Comparison of ENCODE assay signal across 8 mouse cellular contexts in the genomic region with DNA sequence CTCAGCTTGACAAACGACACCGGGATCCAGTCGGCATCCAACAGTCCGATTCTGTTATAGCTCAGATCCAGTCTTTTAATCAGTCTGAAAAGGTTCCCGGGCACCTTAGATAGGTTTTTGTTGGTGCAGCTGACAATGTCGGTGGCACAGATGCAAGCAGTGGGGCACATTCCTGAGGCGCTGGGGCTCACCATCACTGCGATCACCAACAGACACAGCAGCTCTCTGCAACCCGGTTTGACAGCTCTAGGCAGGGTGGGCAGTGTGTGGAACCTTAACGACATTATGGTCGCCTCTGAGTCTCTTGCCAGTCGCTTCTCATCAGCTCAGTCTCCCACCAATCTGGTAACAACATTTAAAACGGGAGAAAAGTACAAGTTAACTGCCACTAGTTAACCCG. TPM values are rescaled to one million over a fixed set of nuclear protein-coding genes. Genes with fewer than 3 reads are reported as not detected.
DNase-seq lines count a peak whose midpoint lies in the region; ATAC-seq and TF ChIP-seq lines count a peak whose summit lies in the region.

No protein-coding gene starts in this region.

- no peak for TF ChIP-seq CTCF in lung, postnatal 0 days (IDR thresholded peaks at IDR 0.05)

- no peaks in the 10 kb centered on the region for H3K9me3 ChIP-seq in lung, postnatal 0 days (ENCODE audit: low read length)
- no peaks in the 10 kb centered on the region for H3K9me3 ChIP-seq in forebrain, embryonic 15.5 days
- H3K9me3 ChIP-seq in limb, embryonic 15.5 days: no peaks in the 10 kb centered on the region

- 29% methylated on average over 14 of the region's 14 CpGs for WGBS in lung, postnatal 0 days
- 21% methylated on average over 14 of the region's 14 CpGs for WGBS in forebrain, embryonic 15.5 days
- 25% methylated on average over 14 of the region's 14 CpGs for WGBS in limb, embryonic 15.5 days

- no peak overlapping the region; the same call in 1 of the 2 replicates for H3K9ac ChIP-seq in lung, postnatal 0 days (replicated peaks; ENCODE audit: low read depth)
- H3K9ac ChIP-seq in forebrain, embryonic 15.5 days (replicated peaks): no peak overlapping the region
- H3K9ac ChIP-seq in limb, embryonic 15.5 days: no peak overlapping the region

- intact Hi-C loops in left cerebral cortex, postnatal 36 days (cut with DNase I): loop anchor here (2.0 to 5.0 kb wide), 2 partner anchors 45 to 416 kb away; no protein-coding TSS in a partner anchor

- no peaks in the 10 kb centered on the region for H3K4me1 ChIP-seq in lung, postnatal 0 days (ENCODE audit: insufficient read depth, low read depth, low read length)
- H3K4me1 ChIP-seq in forebrain, embryonic 15.5 days: peaks cover 8% of the 10 kb centered on the region
- peaks cover 18% of the 10 kb centered on the region for H3K4me1 ChIP-seq in limb, embryonic 15.5 days

- H3K27ac ChIP-seq in lung, postnatal 0 days (ENCODE audit: low read length): no peak overlapping the region
- H3K27ac ChIP-seq in forebrain, embryonic 15.5 days (replicated peaks): no peak overlapping the region
- no peak overlapping the region for H3K27ac ChIP-seq in limb, embryonic 15.5 days

- H3K27me3 ChIP-seq in lung, postnatal 0 days (replicated peaks; ENCODE audit: insufficient read depth, low read length): no peaks in the 10 kb centered on the region
- H3K27me3 ChIP-seq in forebrain, embryonic 15.5 days: peaks cover 13% of the 10 kb centered on the region
- peaks cover 14% of the 10 kb centered on the region; the same call in 1 of the 2 replicates for H3K27me3 ChIP-seq in limb, embryonic 15.5 days

- H3K4me3 ChIP-seq in lung, postnatal 0 days (ENCODE audit: low read depth, low read length): peak overlapping the region; percentile 90
- H3K4me3 ChIP-seq in forebrain, embryonic 15.5 days: peak overlapping the region; percentile 90
- peak overlapping the region; percentile 79 for H3K4me3 ChIP-seq in limb, embryonic 15.5 days

- no peak for ATAC-seq in lung, postnatal 0 days
- ATAC-seq in forebrain, embryonic 15.5 days (replicated peaks): no peak
- ATAC-seq in limb, embryonic 15.5 days (ENCODE audit: insufficient number of reproducible peaks, low FRiP score, low TSS enrichment, low read depth): no peak
- ATAC-seq in cerebellum, adult (ENCODE audit: insufficient number of reproducible peaks, low FRiP score, low TSS enrichment): no peak

- H3K4me2 ChIP-seq in lung, postnatal 0 days (replicated peaks; ENCODE audit: low read depth, low read length): peak overlapping the region; percentile 88
- H3K4me2 ChIP-seq in forebrain, embryonic 15.5 days (replicated peaks): peak overlapping the region; percentile 94
- H3K4me2 ChIP-seq in limb, embryonic 15.5 days: peak overlapping the region; percentile 93

- no peak for TF ChIP-seq EP300 in lung, postnatal 0 days (IDR thresholded peaks at IDR 0.05)

- H3K36me3 ChIP-seq in lung, postnatal 0 days (ENCODE audit: insufficient read depth, low read length): no peaks in the 10 kb centered on the region
- H3K36me3 ChIP-seq in forebrain, embryonic 15.5 days: no peaks in the 10 kb centered on the region
- H3K36me3 ChIP-seq in limb, embryonic 15.5 days: no peaks in the 10 kb centered on the region

- no peak for DNase-seq in lung, postnatal 0 days (ENCODE audit: low spot score)
- DNase-seq in lung, postnatal 25 days (ENCODE audit: low spot score): no peak
- peak; percentile 54 for DNase-seq in retina, postnatal 1 day
- DNase-seq in cerebellum, postnatal 4 days (ENCODE audit: low spot score in 2 of 2): no peak
- no peak for DNase-seq in left cerebral cortex, postnatal 36 days (ENCODE audit: low spot score in 2 of 2)

RNA-seq across cellular contexts. Expression of a gene that starts 0.7 kb away (rescaled TPM):
- polyA plus RNA-seq in lung, postnatal 0 days (2015; fragmentation: Nextera tagmentation; extraction: Ambion mirVana): 8.9 and 9.0 TPM in 2 replicates
- 3.1 and 4.1 TPM in 2 replicates for polyA plus RNA-seq in forebrain, embryonic 15.5 days (2015; fragmentation: Nextera tagmentation; extraction: Ambion mirVana)
- 3.5 and 3.6 TPM in 2 replicates for polyA plus RNA-seq in limb, embryonic 15.5 days (2015; fragmentation: Nextera tagmentation; extraction: Ambion mirVana)
- total RNA-seq in left cerebral cortex, postnatal 36 days (2021): 1 to 10 TPM; 6.4 to 7.9 TPM

RNA-seq across cellular contexts. Expression of a gene that starts 0.8 kb away (rescaled TPM):
- polyA plus RNA-seq in lung, postnatal 0 days (2015; fragmentation: Nextera tagmentation; extraction: Ambion mirVana): 12.3 and 12.9 TPM in 2 replicates
- 4.7 and 6.5 TPM in 2 replicates for polyA plus RNA-seq in forebrain, embryonic 15.5 days (2015; fragmentation: Nextera tagmentation; extraction: Ambion mirVana)
- 3.4 and 5.1 TPM in 2 replicates for polyA plus RNA-seq in limb, embryonic 15.5 days (2015; fragmentation: Nextera tagmentation; extraction: Ambion mirVana)
- total RNA-seq in left cerebral cortex, postnatal 36 days (2021): 1 to 10 TPM; 4.2 to 7.6 TPM
